Mouse (Mus musculus): Measurements from ENCODE around the gene Esr1.
"Not testable (repeated sequence)": the region's sequence is repeated elsewhere in the genome, so short reads cannot be mapped to it uniquely, and the experiment has no call there.

The Esr1 gene

DNA sequence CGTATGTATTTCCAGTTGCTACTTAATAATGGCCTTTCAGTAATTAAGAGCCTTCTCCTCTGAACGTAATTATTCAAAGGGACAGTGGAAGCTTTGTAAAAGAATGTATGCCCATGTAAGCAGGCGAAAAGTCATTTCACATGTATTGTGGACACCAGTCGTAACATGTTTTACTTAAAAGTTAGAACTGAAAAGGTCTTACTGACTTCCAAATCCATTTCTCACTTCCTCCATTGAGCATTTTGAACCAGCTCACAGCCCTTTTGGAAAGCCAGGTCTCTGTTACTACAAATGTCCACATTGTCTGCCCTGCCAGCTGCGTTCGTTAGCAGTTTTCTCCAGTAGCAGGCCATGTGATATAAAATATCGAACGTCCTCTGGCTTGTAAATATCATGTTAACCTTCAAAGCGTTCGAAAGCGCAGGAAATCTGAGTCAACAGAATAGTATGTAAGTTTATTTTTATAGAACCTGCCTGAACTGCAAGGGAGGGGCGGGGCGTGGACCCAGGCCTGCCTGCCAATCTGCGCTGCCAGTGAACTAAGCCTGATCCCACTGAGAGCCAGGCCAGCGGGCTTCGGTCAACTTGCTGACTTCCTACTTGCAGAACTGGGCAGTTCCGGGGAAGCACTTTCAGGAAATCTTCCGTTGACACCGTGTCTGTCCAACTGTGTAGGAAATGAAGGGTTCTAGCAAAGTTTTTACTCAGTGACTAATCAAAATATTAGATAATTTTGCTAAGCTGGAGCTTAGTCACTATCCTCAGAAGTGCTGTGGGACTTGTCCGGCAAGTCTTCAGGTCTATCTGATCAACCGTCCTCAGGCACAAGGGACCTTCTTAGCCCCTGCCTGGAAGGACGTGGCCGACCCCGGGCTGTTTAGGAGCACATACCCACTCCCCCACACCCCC lies 9.5 kb downstream of the Esr1 start:
- DNase-seq (ENCODE audit: low spot score), result no peak

DNA sequence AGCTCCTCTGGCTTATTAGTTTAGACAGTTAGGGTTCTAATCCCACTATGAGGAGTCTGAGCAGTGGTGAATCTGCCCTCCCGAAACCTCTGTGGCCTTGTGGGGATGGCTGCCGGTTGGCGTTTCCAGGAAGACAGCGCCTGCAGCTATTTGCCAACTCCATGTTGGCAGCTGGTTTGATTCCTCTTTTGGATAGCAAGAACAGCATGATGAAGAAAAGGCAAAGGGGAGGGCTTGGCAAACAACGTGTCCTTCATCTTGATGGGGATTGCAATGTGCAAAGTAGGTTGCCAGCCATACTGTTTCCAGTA lies 10.1 kb downstream of the Esr1 start:
- no peak for DNase-seq (ENCODE audit: low spot score)

DNA sequence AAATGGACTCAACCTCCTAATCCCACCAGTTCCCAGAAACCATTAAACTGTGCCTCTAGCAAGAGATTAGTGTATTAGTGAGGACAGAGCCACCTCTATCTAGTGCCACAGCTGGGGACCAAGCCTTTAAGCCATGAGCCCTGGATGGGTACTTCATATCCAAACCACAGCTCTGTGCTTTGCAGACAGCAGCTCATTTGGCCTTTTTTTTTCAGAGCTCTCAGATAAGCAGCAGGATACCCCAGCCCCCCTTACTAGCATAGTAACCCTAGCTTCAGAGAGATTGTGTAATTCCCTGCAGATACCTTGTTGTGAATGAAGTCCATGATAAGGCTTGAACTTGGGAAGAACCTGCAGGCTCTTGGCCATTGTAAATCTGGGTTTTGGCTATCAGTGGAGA lies 11.9 kb downstream of the Esr1 start:
- DNase-seq (ENCODE audit: low spot score), result no peak

DNA sequence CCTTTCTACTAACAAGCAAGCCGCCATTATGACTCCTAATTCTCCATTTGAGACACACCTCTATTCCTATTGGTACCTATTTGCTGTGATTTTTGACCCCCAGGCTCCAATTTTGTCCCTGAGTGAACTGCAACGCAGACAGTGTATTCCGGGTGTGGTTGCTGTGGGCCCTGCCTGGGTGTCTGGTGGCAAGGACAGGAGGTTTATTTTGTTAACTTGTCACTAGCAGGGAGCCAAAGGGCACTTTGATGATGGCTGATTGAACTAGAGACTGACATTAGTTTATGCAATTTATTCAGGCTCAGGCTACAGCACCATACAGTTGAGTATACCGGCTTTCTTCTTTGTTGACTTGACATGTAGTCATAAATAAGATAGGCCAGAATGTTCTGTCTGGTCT lies 13.2 kb downstream of the Esr1 start:
- no peak for DNase-seq (ENCODE audit: low spot score)

DNA sequence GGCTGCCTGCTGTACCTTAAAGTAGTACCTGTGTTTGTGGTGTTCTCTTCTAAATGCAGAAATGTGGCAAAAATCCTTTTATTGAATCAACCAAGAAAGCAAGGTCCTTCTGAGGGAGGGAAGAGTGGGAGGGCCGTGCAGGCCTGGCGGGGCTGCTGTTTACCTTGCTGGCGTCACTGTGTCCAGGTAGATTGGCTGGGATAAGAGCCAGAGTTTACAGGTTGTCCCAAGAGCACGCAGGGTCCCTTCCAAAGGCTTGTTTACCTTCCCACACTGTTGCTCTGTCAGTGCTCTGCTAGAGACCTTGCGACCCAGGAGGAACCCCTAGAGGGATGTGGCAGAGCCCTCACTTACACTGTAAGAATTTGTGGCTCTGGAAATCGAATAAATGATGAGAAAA lies 13.9 kb downstream of the Esr1 start:
- DNase-seq (ENCODE audit: low spot score), result no peak

DNA sequence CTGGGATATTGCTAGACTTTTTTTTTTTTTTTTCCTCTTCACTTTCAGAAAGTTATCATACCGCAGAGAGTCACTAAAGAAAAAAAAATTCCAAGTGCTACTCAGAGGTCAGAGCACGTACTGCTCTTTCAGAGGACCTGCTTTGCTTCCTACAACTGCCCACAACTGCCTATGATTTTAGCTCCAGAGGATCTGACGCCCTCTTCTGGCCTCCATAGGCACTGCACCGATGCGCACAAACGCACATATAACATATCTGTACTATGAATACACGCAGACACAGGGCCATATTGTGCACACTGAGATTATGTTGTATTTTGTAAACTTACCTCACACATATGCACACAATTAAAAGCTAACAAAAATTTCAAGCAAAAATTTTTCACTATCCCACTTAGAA lies 15.0 kb downstream of the Esr1 start:
- DNase-seq (ENCODE audit: low spot score), result no peak

DNA sequence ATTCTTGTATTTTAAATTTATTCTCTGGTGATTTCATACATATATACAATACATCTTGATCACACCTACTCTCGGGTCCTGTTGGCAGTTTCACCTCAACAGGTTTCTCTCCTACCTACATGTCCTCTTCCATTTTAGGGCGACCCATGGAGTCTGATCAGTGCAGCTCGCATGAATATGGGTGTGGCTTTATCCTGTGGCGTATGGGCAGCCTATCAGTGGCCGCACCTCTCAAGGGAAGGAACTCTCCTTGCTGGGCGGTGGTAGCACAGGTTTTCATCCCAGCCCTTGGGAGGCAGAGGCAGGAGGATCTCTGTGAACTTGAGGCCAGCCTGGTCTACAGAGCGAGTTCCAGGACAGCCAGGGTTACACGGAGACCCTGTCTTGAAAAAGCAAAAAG lies 15.6 kb downstream of the Esr1 start:
- DNase-seq (ENCODE audit: low spot score), result no peak

DNA sequence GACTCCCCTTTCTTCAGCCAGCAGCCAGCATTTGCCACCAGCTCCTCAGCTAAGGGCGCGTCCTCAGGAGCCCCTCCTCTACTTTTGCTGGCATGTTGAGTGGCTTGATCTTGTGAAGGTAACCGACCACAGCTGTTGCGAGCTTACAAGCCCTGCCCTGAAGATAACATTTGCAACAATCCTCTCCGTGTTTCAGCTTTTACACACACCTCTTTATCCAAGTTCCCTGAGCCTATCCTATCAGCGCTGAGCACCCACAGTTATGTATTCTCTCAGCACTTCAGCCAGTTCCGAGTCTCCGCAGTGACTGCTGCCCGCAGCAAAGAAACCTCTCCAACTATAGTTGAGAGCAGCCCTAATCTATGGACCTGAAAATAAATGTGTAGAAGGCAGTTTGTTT lies 16.0 kb downstream of the Esr1 start:
- no peak for DNase-seq (ENCODE audit: low spot score)

DNA sequence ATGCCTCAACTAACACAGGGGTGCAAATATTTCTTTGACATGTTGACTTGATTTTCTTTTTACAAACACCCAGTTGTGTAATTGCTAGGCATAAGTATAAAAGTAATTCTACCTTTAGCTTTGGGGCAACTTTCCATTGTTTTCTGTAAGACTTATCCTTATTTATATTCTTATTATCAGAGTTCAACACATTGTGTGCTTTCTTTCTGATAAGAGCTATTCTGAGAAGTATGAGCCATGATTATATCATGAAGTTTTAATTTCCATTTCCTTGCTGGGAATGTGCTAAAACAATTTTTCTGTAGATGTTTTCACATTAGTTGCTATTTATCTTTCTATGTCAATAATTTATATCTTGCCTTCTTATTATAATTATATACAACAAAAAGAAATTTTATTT lies 17.9 kb downstream of the Esr1 start:
- DNase-seq (ENCODE audit: low spot score), result no peak

DNA sequence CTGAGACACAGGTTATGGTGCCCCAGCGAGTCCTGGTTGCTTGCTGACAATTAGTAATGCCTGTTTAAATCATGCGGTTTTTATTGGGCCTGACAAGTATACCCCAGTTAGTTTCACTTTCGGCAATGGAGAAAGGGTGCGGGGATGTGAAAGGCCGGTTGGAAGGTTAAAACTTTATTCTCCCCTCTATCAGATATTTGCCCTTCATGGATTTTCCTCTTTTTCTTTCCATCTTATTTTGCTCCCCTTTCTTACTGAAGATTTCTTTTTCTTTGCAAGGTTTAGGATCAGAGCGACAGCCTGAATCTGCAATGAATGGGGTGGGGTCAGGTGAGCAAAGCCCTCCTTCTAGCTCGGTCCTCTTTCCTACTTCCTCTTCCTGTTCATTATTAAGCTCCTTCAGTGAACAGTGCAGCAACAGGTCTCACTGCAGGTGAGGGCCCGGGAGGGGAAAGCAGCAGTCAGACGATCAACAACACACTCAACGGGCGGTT lies 20.9 kb downstream of the Esr1 start:
- DNase-seq (ENCODE audit: low spot score), result no peak

DNA sequence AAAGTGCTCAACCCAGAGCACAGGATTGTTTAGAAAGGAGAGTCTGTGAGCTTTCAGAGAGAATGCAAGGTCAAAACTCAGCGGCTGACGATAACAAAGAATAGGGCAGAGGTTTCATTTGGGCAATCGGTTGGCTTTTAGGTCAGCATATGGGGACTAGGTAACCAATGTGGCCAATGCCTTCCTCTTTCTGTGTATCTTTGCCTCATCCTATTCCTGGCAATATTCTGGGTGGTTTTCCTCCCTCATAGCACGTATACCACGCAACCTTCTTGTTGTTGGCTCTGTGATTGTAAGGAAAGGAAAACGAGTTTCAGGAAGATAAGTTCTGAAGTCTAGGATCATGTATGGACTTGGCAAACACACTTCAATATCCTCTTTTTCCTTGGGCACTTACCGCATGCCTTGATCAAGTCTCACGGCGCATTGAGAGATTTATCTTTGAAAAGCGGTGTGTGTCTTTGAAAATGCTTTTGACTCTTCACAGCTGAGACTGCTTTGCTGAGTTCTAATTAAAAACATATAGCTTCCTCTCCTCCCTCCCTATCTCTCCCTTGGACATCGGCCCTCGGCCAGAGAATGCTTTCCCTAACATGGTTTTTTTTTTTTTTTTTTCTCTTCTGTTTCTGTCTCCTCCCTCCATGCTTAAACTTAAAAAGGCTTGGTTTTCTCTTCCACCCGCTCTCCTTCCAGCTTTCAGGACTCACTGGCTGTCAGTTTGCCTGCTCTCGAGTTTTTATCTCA lies 22.1 kb downstream of the Esr1 start:
- no peak for DNase-seq (ENCODE audit: low spot score)

DNA sequence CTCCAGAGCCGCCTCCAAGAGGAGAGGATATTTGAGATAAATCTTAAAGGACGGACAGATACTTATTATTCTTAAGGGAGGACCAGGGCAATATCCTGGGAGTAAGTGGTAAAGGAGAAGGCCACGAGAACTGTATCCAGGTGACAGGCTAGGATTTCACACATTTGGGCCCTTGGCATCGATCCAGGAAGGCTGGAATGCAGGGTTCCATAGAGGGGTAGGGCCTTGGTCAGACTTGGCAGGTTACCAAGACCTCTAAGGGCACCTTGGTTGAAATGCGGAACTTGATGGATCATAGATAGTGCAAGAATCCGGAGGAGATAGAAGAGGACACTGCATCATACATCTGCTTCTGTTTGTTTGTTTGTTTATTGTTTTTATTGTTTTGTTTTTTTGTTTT lies 24.3 kb downstream of the Esr1 start:
- DNase-seq (ENCODE audit: low spot score), result no peak

DNA sequence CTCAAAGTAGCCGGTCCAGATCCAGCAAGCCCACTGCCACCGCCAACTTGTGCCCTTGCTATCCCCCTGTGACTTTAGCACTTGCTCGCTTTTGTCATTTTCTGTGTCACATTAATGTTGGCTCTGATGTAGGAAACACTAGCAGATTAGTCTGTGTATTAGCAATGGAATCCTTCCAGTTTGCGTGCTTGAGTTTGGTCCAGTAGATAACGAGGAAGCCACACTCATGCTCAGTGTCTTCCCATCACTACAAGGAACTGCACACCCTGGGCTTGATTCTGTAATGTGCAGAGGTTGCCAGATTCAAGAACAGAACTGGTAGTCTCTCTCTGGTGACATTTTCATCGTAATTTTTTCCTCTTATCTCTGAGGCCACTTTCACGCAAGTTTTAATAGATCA lies 34.7 kb downstream of the Esr1 start:
- no peak for DNase-seq (ENCODE audit: low spot score)

DNA sequence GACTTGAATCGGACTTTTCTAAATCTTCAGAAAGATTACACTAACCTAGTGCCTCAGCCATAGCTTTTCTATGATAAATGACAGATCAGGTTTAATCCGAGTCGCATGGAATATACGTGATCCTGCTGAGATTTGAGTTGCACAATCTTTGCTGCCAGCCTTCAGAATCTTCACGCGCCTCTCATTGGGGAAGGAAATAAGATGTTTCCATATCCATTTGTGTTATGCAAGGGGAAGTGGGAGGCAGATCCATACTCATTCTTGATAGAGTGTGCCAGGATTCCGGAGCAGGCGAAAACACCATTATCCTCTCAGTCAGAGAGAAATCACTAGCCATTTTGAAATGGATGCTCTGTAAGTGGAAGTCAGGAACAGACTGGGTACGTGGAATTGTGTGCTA lies 35.5 kb downstream of the Esr1 start:
- DNase-seq (ENCODE audit: low spot score), result no peak

DNA sequence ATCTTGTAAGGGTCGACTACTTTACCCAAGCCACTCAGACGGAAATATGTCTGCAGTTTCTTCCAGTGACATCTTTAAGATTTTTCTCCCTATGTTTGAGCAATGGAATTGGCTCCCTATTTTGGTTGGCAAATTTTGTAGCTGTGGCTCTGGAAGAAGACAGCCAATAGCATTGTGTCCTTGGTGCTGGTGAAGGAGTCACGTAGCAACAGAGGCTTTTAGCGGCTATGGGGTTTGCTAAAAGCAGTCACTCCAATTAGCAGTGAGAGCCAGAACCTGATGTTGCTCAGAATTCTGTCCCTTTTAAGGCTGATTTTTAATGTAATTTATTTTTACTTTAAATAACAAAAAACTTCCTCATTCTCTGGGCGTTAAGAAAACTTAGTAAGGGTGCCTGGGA lies 54.0 kb downstream of the Esr1 start:
- no peak for DNase-seq (ENCODE audit: low spot score)

DNA sequence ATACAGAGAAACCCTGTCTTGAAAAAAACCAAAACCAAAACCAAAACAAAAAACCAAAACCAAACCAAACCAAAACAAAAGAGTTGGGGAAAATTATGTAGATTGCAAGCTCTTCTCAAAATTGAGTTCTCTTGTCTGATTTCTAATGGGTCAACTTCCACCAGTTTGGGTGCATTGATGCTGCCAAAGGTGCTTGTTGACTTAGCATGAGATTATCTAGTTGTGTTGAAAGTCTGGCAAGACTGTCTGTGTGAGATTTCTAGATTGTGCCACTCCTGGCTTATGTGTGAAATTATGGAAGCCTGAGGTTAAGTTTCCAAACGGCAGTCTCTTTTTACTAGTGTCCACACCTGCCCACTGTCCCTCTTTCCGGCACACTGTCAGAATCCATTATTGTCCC lies 55.6 kb downstream of the Esr1 start:
- no peak for DNase-seq (ENCODE audit: low spot score)

DNA sequence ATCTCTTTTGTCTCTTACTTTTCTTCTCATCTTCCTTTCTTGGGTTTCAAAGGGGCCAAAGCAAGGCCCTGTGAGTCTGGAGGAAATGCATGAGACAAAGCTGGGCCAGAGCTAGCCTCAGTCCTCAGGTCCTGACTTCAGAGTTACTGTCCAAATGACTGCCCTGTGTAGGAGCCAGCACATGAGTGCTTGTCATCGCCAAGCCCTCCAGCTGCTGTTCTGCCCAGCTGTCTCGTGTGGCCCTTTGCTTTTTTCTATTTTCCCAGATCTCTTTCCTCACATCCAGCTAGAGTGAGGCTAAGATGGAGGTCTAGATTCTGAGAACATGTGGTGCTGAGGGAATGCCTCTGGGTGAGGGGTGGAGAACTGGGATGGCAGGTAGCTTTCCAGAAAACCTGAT lies 58.7 kb downstream of the Esr1 start:
- DNase-seq (ENCODE audit: low spot score), result no peak

DNA sequence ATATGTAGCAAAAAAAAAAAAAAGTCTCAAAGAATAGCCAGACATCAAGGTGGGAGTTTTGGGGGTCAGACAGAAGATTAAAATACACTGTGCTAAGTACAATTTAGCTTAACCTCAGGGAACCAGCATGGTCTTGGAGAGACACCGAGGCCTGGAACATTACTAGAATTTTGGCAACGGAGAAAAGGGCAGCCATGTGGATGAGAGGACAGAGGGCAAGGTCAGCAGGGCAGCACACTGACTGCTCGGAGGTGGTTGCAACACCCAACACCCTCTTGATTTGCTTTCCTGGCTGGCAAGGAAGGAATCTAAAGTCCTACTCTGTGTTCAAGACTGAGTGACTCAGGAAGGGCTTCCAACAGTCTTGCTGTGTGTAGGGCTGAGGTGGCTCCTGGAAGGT lies 60.5 kb downstream of the Esr1 start:
- no peak for DNase-seq (ENCODE audit: low spot score)

DNA sequence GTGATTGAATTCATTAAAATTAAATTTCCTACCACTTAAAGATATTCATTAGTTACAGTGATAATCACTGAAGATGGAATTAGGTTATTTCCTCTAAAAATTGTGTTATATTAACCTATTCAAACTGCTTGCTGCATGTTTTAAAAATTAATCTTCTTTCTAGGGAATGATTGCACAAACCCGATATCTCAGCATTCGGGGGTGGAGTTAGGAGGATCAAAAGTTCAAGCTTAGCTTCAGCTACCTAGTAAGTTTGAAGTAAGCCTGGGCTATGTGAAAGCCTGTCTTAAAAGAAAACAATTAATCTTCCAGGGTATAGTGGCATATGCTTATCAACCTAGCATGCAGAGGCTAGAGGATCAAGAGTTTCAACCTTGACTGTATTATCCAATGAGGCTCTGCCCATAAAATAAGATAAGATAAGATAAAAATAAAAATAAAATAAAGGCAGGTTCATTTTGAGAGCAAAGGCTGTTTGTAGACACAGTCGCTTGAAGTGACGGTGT lies 62.0 kb downstream of the Esr1 start:
- DNase-seq (ENCODE audit: low spot score), result no peak

DNA sequence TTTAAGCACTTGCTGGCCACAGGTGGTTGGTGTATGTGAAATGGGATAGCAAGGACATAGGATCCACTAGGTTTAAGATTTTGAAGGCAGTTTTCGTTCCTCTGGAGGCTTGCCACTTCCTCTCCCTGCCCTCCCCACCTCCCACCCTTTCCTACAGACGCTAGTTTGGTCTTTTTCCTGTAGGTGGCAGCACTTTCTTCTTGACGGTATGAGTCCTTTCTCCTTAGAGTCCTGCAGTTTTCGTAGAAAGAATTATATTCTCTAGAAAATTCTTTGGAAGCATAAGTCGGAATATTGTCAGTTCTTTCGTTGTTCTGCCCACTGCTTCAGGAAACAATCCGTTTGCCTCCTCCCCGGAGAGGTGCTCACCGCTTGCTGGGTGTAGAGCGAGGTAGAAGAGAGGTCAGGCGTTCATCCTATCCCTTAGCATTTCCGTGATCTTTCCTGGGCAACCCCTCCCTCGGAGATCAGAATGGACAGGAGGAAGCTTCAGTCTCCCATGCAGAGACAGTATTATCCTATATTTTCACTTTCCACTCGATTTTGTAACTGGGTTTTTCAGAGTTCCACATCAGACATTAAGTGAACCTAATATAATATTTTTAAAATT lies 63.7 kb downstream of the Esr1 start:
- not testable (repeated sequence) for DNase-seq (ENCODE audit: low spot score)

DNA sequence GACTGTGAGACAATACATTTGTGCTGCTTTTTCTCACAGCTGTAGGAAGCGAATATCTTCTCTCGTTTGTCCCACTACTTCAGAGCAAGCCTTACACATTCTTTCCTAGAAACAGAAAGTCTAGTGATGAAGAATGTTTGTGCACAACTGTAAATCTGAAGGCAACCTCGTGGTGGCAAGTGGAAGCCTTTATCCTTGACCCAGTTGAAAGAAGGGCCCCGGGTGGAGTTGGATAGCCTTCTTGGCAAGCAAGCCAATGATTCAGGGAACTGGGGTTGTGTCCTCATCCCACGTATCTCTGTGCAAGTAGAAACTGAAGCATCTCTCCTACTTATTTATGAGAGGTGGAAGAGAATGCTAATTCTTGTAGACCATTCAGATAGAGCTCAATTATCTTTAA lies 71.7 kb downstream of the Esr1 start:
- DNase-seq (ENCODE audit: low spot score), result no peak

DNA sequence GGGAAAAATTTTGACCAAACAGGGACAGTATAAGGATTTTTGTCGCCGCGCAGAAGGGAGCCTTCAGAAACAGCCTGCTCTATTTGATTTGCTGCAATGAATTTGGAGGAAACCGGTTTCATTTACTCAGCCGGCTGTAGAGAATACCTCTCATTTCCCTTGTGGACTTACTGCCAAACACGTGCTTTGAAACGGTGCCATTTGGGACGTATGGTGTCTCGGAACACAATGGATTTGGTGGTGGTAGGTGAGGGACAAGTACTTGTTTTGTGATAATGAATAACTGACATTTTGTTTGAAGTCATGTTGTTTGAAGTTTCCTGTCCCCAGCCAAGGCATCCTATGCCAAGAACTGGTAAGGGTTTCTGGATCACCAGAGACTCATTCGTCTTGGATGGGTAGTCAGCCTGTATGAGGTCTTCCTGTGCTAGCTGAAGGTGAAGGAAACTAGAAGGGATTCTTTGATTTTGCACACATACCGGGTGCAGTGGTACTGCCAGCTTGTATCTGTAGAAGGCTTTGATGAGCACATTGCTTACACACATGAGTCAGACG lies 72.4 kb downstream of the Esr1 start:
- no peak for DNase-seq (ENCODE audit: low spot score)

Measured in c-Kit-positive CD71-positive TER-119-positive erythroid progenitor cells, embryonic 14.5 days (primary cell).